Mouse (Mus musculus) MEL (cell line): ENCODE measurements around the gene Abca6.

Source experiments
- CHD2 ChIP-seq: IDR thresholded peaks from 2 replicates; pipeline ENCODE4 v1.6.1; 2011; ENCODE audit warnings: low read length, improper control_type of control experiment
- CTCF ChIP-seq, 3 experiments: IDR thresholded peaks in 2 of 3; conservative IDR thresholded peaks in 1 of 3; 2 replicates each; pipeline ENCODE4 v1.5.1; 2011 to 2012; ENCODE audit warnings: low read length in 3 of 3, low read depth in 2 of 3, mild to moderate bottlenecking in 2 of 3, improper control_type of control experiment in 1 of 3, inconsistent platforms in 1 of 3, mixed read lengths in 1 of 3, moderate library complexity in 1 of 3; ENCODE audit not compliant: control insufficient read depth in 1 of 3, insufficient read depth in 1 of 3, poor library complexity in 1 of 3, severe bottlenecking in 1 of 3
- EP300 ChIP-seq, 2 experiments: IDR thresholded peaks; 2 replicates each; pipeline ENCODE4 v1.6.1; 2011; ENCODE audit warnings: improper control_type of control experiment in 2 of 2, low read length in 2 of 2, low read depth in 1 of 2, mild to moderate bottlenecking in 1 of 2
- GABPA ChIP-seq: IDR thresholded peaks from 2 replicates; pipeline ENCODE4 v1.6.1; 2012; ENCODE audit warnings: low read depth, mild to moderate bottlenecking, inconsistent platforms, low read length, improper control_type of control experiment, moderate library complexity
- GATA1 ChIP-seq: IDR thresholded peaks from 2 replicates; pipeline ENCODE4 v1.6.1; 2011; ENCODE audit warnings: low read depth, low read length, improper control_type of control experiment
- MYC ChIP-seq: IDR thresholded peaks from 2 replicates; pipeline ENCODE4 v1.6.1; 2011; ENCODE audit warnings: low read depth, mild to moderate bottlenecking, low read length, improper control_type of control experiment, moderate library complexity
- POLR2A ChIP-seq, 2 experiments: IDR thresholded peaks; 2 replicates each; pipeline ENCODE4 v1.6.1; 2011 to 2012; ENCODE audit warnings: low read length in 2 of 2, mild to moderate bottlenecking in 2 of 2, control low read depth in 1 of 2, improper control_type of control experiment in 1 of 2, low read depth in 1 of 2, moderate library complexity in 1 of 2; ENCODE audit not compliant: control insufficient read depth in 1 of 2, insufficient read depth in 1 of 2, poor library complexity in 1 of 2
- POLR2AphosphoS5 ChIP-seq: IDR thresholded peaks from 2 replicates; pipeline ENCODE4 v1.6.1; 2012; ENCODE audit warnings: low read depth, borderline replicate concordance, mild to moderate bottlenecking, inconsistent platforms, low read length, moderate library complexity, mixed read lengths

DNA sequence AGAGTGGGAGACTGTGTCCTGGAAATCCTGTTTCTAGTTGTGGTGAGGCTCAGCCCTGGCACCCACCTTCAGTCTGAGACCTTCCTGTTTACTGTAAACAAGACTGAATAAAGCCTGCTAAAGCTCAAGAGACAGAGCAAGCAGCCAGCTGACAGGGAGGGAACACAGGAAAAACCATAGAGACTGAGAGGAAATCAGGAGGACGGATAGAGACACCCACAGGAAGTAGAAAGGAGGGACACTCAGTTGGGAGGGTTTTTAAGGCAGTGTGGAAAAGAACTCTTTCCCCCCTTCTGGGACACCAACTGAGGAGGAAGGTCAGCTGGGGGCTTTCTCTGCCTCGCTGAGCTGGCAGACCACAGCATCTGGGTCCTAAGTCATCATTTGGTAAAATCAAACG, 23.2 kb upstream of the Abca6 start:
- TF ChIP-seq CTCF (IDR thresholded peaks at IDR 0.05 in 2 of 3, conservative IDR thresholded peaks at IDR 0.05 in 1 of 3; ENCODE audit: control insufficient read depth in 1 of 3, insufficient read depth in 1 of 3, low read depth in 2 of 3, low read length in 3 of 3, poor library complexity in 1 of 3, severe bottlenecking in 1 of 3) (no peak), EP300 (IDR thresholded peaks at IDR 0.05; ENCODE audit: low read depth in 1 of 2, low read length in 2 of 2) (no peak), MYC (no peak), GABPA (no peak), POLR2AphosphoS5 (no peak), GATA1 (no peak), POLR2A (IDR thresholded peaks at IDR 0.05; ENCODE audit: control insufficient read depth in 1 of 2, insufficient read depth in 1 of 2, low read depth in 1 of 2, low read length in 2 of 2, poor library complexity in 1 of 2) (no peak), CHD2 (no peak)
